Mouse (Mus musculus) C2C12 (cell line): ENCODE measurements at regions not wholly inside any gene's neighbourhood (a gene's known extent, or its start where the extent isn't known, plus 50 kb on each side); places are given as distances from the start of the nearest gene placed in this dataset.

Source experiments
- CEBPB ChIP-seq: IDR thresholded peaks from one replicate; pipeline ENCODE4 v1.6.1; 2011; ENCODE audit warnings: low read depth, mild to moderate bottlenecking, control low read depth, moderate library complexity
- CTCF ChIP-seq: IDR thresholded peaks from one replicate; pipeline ENCODE4 v1.5.1; 2011; ENCODE audit not compliant: control insufficient read depth, insufficient read depth, insufficient read length
- FOSL1 ChIP-seq: IDR thresholded peaks from one replicate; pipeline ENCODE4 v1.8.0; 2011; ENCODE audit warnings: mild to moderate bottlenecking, low read length; ENCODE audit not compliant: poor library complexity, insufficient read depth, severe bottlenecking
- MAX ChIP-seq: IDR thresholded peaks from one replicate; pipeline ENCODE4 v1.6.1; 2011; ENCODE audit warnings: mild to moderate bottlenecking, control low read depth
- MYOD1 ChIP-seq: IDR thresholded peaks from one replicate; pipeline ENCODE4 v1.6.1; 2011; ENCODE audit warnings: low read depth; ENCODE audit not compliant: control insufficient read depth, insufficient read length
- USF1 ChIP-seq: IDR thresholded peaks from one replicate; pipeline ENCODE4 v1.6.1; 2011; ENCODE audit warnings: low read depth, mild to moderate bottlenecking, control low read depth, moderate library complexity

DNA sequence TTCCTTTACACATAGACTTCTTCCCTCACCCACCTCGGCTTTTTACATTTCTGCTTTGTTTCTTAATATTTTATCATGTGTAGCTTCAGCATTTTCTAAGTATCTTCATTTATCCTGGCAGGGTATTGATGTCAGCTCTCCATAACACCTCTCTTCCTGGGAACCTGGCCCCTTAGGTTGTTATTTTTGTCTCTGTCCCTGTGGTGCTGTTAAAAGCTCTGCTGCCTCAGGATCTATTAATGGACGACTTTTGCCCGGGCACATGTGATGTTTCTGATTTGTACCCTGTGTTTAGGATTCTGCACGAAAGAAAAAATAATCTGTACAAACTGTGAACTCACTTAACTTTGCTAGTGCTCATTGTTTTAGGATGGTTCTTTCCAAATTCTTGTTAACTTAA, 81.4 kb upstream of the Syt1 start:
- TF ChIP-seq USF1 (no peak), CTCF (no peak), CEBPB (no peak), MYOD1 (no peak), MAX (no peak), FOSL1 (no peak)
